Mouse (Mus musculus): ENCODE data around the gene Gm49416. TPM values are rescaled to one million over a fixed set of nuclear protein-coding genes. Genes with fewer than 3 reads are reported as not detected.

Gm49416 gene
- polyA plus RNA-seq (2012; rRNA removed) (0.38 TPM in 1 of 2 replicates, not detected in the other), polyA plus RNA-seq (2014; fragmentation: Nextera tagmentation; extraction: Ambion mirVana) (0.50 TPM in 1 of 2 replicates, not detected in the other)

GRCm38 (mm10) chr19:8888511-8889385 is at the start of gene Gm49416, which contains the start of gene 1810009A15Rik:
Gene Gm49416 (plus strand): TSS chr19:8888926.
Gene 1810009A15Rik (plus strand): TSS chr19:8888853.
- peak within 1 kb of the TSS; percentile 84 for H3K4me2 ChIP-seq (replicated peaks; ENCODE audit: low read depth, low read length, severe bottlenecking)
- no peaks in the 10 kb centered on the region for H3K9me3 ChIP-seq (ENCODE audit: control insufficient read depth, low read length)
- peak within 1 kb of the TSS; percentile 77 for H3K4me3 ChIP-seq (replicated peaks; ENCODE audit: low read length)
- ATAC-seq (ENCODE audit: low FRiP score, low read depth), result peak; percentile 95
- peak; percentile 79; the same call in 1 of the 2 replicates for TF ChIP-seq POLR2A (IDR thresholded peaks at IDR 0.05; ENCODE audit: borderline replicate concordance, extremely low read depth, insufficient read depth, insufficient read length)
- peaks cover 16% of the 10 kb centered on the region for H3K36me3 ChIP-seq (ENCODE audit: control insufficient read depth, insufficient read depth, low read length)
- DNase-seq (ENCODE audit: low spot score), result peak; percentile 96
- peak within 1 kb of the TSS; percentile 86 for H3K9ac ChIP-seq (ENCODE audit: low read depth, low read length, severe bottlenecking)
- WGBS, result under 1% methylated on average over 58 of the region's 58 CpGs
- peaks cover 14% of the 10 kb centered on the region; the same call in 1 of the 2 replicates for H3K4me1 ChIP-seq (ENCODE audit: control insufficient read depth, insufficient read depth, low read length)
- peak within 1 kb of the TSS; percentile 88 for H3K27ac ChIP-seq (replicated peaks; ENCODE audit: low read depth, low read length)
- H3K27me3 ChIP-seq (ENCODE audit: control insufficient read depth, insufficient read depth, low read length), result no peaks in the 10 kb centered on the region

- peak within 1 kb of the TSS; percentile 51 for H3K4me3 ChIP-seq (replicated peaks; ENCODE audit: low read length)
- peaks cover 25% of the 10 kb centered on the region for H3K4me1 ChIP-seq (ENCODE audit: control insufficient read depth, insufficient read depth, low read length)
- 58% methylated on average over 11 of the region's 11 CpGs for WGBS
- TF ChIP-seq POLR2A (IDR thresholded peaks at IDR 0.05; ENCODE audit: borderline replicate concordance, extremely low read depth, insufficient read depth, insufficient read length), result no peak
- peaks cover 26% of the 10 kb centered on the region for H3K36me3 ChIP-seq (ENCODE audit: control insufficient read depth, insufficient read depth, low read length)
- H3K4me2 ChIP-seq (replicated peaks; ENCODE audit: low read depth, low read length, severe bottlenecking), result peak within 1 kb of the TSS; percentile 76
- no peaks in the 10 kb centered on the region for H3K9me3 ChIP-seq (ENCODE audit: control insufficient read depth, low read length)
- no peaks in the 10 kb centered on the region for H3K27me3 ChIP-seq (ENCODE audit: control insufficient read depth, insufficient read depth, low read length)
- peak within 1 kb of the TSS; percentile 77 for H3K9ac ChIP-seq (ENCODE audit: low read depth, low read length, severe bottlenecking)
- DNase-seq (ENCODE audit: low spot score) (no peak), ATAC-seq (ENCODE audit: low FRiP score, low read depth) (no peak)
- H3K27ac ChIP-seq (replicated peaks; ENCODE audit: low read depth, low read length), result peak within 1 kb of the TSS; percentile 97
Measured at GRCm38 (mm10) chr19:8839103-8839907, 49.4 kb upstream of the Gm49416 start, which contains the start of gene Gng3. Gene Gng3 (minus strand): TSS chr19:8839194.

- no peak for DNase-seq (ENCODE audit: low spot score)
- no peak for ATAC-seq (ENCODE audit: low FRiP score, low read depth)
- no peak for TF ChIP-seq POLR2A (IDR thresholded peaks at IDR 0.05; ENCODE audit: borderline replicate concordance, extremely low read depth, insufficient read depth, insufficient read length)
- Histone ChIP-seq H3K4me3 (replicated peaks; ENCODE audit: low read length) (peak overlapping the region; percentile 39), H3K27ac (replicated peaks; ENCODE audit: low read depth, low read length) (no peak overlapping the region), H3K4me2 (replicated peaks; ENCODE audit: low read depth, low read length, severe bottlenecking) (peak overlapping the region; percentile 56), H3K4me1 (ENCODE audit: control insufficient read depth, insufficient read depth, low read length) (peaks cover 25% of the 10 kb centered on the region), H3K27me3 (ENCODE audit: control insufficient read depth, insufficient read depth, low read length) (no peaks in the 10 kb centered on the region), H3K9ac (ENCODE audit: low read depth, low read length, severe bottlenecking) (peak overlapping the region; percentile 59), H3K9me3 (ENCODE audit: control insufficient read depth, low read length) (no peaks in the 10 kb centered on the region), H3K36me3 (ENCODE audit: control insufficient read depth, insufficient read depth, low read length) (peaks cover 19% of the 10 kb centered on the region)
- 23% methylated on average over 29 of the region's 29 CpGs for WGBS
Measured at GRCm38 (mm10) chr19:8839908-8840791, 48.6 kb upstream of the Gm49416 start.

GRCm38 (mm10) chr19:8841012-8841411 is 47.7 kb upstream of the Gm49416 start:
- 89% methylated on average over 7 of the region's 7 CpGs for whole genome bisulfite sequencing
- peaks cover 25% of the 10 kb centered on the region for H3K4me1 ChIP-seq (ENCODE audit: control insufficient read depth, insufficient read depth, low read length)
- ATAC-seq (ENCODE audit: low FRiP score, low read depth), result no peak
- H3K9me3 ChIP-seq (ENCODE audit: control insufficient read depth, low read length), result no peaks in the 10 kb centered on the region
- H3K9ac ChIP-seq (ENCODE audit: low read depth, low read length, severe bottlenecking), result no peak overlapping the region
- no peaks in the 10 kb centered on the region for H3K27me3 ChIP-seq (ENCODE audit: control insufficient read depth, insufficient read depth, low read length)
- H3K4me2 ChIP-seq (replicated peaks; ENCODE audit: low read depth, low read length, severe bottlenecking), result peak overlapping the region; percentile 56; the same call in 1 of the 2 replicates
- TF ChIP-seq POLR2A (IDR thresholded peaks at IDR 0.05; ENCODE audit: borderline replicate concordance, extremely low read depth, insufficient read depth, insufficient read length), result no peak
- H3K27ac ChIP-seq (replicated peaks; ENCODE audit: low read depth, low read length), result no peak overlapping the region
- DNase-seq (ENCODE audit: low spot score), result no peak
- peaks cover 14% of the 10 kb centered on the region for H3K36me3 ChIP-seq (ENCODE audit: control insufficient read depth, insufficient read depth, low read length)
- no peak overlapping the region for H3K4me3 ChIP-seq (replicated peaks; ENCODE audit: low read length)
